Mouse (Mus musculus): ENCODE measurements around the gene Slc16a6. TPM values are rescaled to one million over a fixed set of nuclear protein-coding genes. Genes with fewer than 3 reads are reported as not detected.

Slc16a6 gene
- polyA plus RNA-seq, 1 experiment, result 7.2 TPM

DNA sequence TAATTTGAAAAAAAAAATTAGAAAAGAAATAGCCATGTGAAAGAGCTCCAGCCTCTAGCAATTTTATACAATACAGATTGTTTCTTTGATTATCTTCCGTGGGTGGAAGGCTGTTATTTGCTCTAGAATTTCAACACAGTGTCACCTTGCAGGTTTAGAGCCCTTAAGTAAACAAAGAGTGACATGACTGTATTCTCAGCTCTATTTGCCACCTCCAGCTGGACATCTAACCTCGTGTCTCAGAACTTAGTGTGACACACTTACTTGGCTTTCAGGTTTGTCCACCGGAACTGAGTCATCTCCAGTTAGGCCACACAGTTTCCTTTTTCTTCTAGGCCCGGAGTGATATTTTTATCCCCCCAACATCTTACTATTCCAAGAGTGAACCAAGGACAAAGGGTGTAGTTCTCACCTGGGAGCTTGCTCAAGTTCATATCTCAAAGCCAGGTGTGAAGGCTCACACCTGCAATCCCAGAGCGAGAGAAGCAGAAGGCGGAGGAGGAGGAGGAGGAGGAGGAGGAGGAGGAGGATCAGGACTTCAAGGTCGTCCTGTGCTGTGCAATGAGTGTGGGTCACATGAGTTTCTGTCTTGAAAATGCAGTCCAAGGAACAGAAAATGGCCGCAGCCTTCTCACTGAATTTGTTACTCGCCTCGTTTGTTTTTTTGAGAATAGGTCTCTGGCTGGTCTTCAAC, 14.7 kb upstream of the Slc16a6 start:
- no peak for TF ChIP-seq POLR2A (IDR thresholded peaks at IDR 0.05; ENCODE audit: extremely low read depth, insufficient read depth, low read length)
- TF ChIP-seq CTCF (IDR thresholded peaks at IDR 0.05; ENCODE audit: extremely low read depth, insufficient read depth, low read length), result no peak
- Histone ChIP-seq H3K27ac (ENCODE audit: insufficient read depth, low read length) (no peak overlapping the region), H3K4me3 (ENCODE audit: insufficient read depth, low read length) (no peak overlapping the region), H3K4me1 (ENCODE audit: control insufficient read depth, insufficient read depth, low read length) (no peaks in the 10 kb centered on the region)

DNA sequence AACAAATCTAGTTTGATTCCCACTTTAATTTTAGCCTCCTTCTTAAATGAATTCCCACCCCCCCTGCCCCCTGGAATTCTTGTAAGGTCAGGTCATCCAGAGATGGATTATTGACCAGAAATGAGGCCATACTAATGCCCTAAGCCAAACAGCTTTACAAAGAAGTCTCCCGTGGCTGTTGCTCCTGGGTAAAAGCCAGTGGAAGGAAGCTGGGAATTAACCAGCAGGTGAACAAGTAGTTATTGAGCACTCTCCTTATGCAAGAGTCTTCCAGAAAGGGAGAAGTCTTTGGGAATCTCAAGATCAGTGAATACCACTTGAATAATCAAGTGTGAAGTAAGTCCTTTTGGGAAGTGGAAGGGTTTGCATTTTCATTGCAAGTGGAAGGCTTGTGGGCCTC, 13.7 kb upstream of the Slc16a6 start:
- TF ChIP-seq POLR2A (IDR thresholded peaks at IDR 0.05; ENCODE audit: extremely low read depth, insufficient read depth, low read length) (no peak), CTCF (IDR thresholded peaks at IDR 0.05; ENCODE audit: extremely low read depth, insufficient read depth, low read length) (no peak)
- Histone ChIP-seq H3K4me3 (ENCODE audit: insufficient read depth, low read length) (no peak overlapping the region), H3K4me1 (ENCODE audit: control insufficient read depth, insufficient read depth, low read length) (no peaks in the 10 kb centered on the region), H3K27ac (ENCODE audit: insufficient read depth, low read length) (no peak overlapping the region)

DNA sequence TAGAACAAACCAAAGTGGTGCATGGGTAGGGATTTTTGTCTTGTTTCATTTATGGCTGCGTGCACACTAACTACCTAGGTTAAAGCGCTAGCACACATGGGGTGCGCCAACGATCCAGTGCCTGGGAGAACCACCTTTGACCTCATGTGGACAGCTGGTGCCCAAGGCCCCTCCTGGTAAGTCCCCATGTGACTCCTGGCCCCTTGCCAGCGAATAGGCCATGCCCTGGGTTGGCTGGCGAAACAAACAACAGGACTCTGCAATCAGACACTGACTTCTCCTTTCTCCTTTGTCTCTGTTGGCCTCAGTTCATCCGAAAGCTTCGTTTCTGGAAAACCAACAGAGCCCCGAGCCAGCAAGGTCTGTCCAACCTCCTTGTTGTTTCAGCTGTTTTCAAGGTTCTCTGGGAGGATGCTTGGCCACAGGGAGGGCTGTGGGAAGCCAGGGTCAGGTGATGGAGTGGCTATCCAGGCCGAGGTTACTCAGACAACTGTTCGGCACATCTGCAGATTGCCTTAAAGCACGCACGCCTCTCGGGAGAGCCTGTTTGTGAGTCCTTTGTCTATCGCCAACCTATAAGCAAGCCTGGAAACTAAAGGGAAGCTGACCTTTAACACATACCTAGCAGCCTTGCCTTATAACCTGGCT, 12.1 kb upstream of the Slc16a6 start:
- peak overlapping the region; percentile 48 for H3K27ac ChIP-seq (ENCODE audit: insufficient read depth, low read length)
- no peak overlapping the region for H3K4me3 ChIP-seq (ENCODE audit: insufficient read depth, low read length)
- TF ChIP-seq POLR2A (IDR thresholded peaks at IDR 0.05; ENCODE audit: extremely low read depth, insufficient read depth, low read length) (no peak), CTCF (IDR thresholded peaks at IDR 0.05; ENCODE audit: extremely low read depth, insufficient read depth, low read length) (no peak)
- no peaks in the 10 kb centered on the region; the same call in 1 of the 2 replicates for H3K4me1 ChIP-seq (ENCODE audit: control insufficient read depth, insufficient read depth, low read length)

DNA sequence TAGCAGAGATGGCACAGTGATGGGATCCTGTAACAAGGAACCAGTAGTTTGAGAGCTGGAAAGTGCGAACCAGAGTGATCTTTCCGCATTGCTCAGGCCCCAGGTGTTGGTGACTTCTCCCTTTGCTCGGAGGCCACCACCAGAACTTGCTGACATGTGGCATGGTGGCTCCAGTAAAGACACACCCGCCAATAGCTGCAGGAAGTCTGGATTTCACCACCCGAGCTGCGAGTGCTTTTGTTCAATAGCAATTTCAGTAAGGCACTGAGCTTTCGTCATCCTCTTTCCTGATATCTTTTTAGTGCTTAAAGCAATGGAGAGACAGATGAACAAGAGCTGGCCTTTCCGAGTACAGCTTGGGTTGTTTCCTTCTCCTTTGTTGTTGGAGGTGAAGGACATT, 7.0 kb upstream of the Slc16a6 start:
- no peak for TF ChIP-seq POLR2A (IDR thresholded peaks at IDR 0.05; ENCODE audit: extremely low read depth, insufficient read depth, low read length)
- TF ChIP-seq CTCF (IDR thresholded peaks at IDR 0.05; ENCODE audit: extremely low read depth, insufficient read depth, low read length), result no peak
- Histone ChIP-seq H3K4me1 (ENCODE audit: control insufficient read depth, insufficient read depth, low read length) (no peaks in the 10 kb centered on the region; the same call in 1 of the 2 replicates), H3K27ac (ENCODE audit: insufficient read depth, low read length) (no peak overlapping the region), H3K4me3 (ENCODE audit: insufficient read depth, low read length) (no peak overlapping the region)

DNA sequence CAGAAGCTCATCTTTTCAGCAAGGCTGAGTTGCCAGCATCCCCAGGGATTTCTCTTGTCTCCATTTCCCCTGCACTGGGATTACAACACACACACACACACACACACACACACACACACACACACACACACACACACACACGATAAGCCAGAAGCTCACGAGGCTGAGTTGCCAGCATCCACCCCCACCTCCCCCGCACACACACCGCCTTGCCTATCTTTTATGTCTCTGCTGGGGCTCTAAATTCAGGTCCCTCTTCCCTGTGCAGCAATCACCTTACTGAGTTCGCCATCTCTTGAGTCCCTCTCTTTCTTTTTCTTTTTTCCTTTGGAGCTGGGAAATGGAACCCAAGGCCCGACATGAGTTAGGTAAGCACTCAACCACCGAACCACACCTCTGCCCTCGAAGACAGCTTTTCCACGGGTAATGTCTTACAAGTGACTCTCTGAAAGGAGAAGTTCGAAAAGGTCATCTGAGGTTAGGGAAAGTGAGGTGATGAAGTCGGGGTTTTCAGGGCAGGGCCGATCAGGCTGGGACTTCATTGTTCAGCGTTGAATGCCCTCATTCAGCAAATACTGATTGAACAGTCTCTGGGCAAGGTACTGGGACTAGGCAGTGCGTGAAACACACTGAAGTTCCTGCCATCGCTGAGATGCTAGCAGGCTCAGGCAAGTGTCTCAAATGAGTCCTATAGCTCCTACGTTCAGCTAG, 6.3 kb upstream of the Slc16a6 start:
- TF ChIP-seq CTCF (IDR thresholded peaks at IDR 0.05; ENCODE audit: extremely low read depth, insufficient read depth, low read length), result no peak
- TF ChIP-seq POLR2A (IDR thresholded peaks at IDR 0.05; ENCODE audit: extremely low read depth, insufficient read depth, low read length), result no peak
- H3K4me1 ChIP-seq (ENCODE audit: control insufficient read depth, insufficient read depth, low read length), result no peaks in the 10 kb centered on the region; the same call in 1 of the 2 replicates
- H3K27ac ChIP-seq (ENCODE audit: insufficient read depth, low read length), result no peak overlapping the region
- no peak overlapping the region for H3K4me3 ChIP-seq (ENCODE audit: insufficient read depth, low read length)

DNA sequence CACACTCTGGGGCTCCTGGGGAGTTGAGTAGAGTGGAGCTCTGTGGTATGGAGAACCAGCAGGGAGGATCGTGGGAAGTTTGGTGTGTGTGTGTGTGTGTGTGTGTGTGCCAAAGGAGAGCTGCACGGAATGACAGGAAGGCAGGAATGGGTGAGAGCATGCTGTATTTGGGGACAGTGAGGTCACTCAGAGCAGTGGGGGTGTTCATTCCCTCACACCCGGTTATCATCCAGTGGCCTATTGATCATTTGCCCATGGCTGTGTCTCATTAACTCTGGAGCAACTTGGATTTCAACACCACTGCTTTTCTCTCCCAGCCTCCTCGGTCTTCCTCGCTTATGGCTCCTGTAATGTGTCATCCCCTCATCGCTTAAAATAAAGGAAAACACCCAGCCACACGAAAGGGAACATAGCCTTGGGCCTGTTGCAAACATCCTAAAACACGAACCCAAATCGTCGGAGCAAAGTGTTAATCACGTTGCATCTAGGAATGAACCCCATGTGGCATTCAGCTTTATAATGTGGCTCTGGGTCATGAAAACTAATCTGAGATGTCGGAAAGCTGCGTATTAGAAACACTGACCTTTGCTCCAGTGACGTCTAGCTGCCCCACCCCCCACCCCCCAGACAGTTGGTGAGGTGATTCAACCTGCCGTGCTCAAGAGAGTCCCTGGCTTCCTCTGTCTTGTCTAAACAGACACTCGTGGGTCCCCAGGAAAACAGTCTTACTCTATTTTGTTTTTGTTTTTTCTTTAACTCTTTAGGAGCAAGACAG, 4.4 kb upstream of the Slc16a6 start:
- H3K27ac ChIP-seq (ENCODE audit: insufficient read depth, low read length), result no peak overlapping the region
- no peak overlapping the region for H3K4me3 ChIP-seq (ENCODE audit: insufficient read depth, low read length)
- no peaks in the 10 kb centered on the region; the same call in 1 of the 2 replicates for H3K4me1 ChIP-seq (ENCODE audit: control insufficient read depth, insufficient read depth, low read length)
- TF ChIP-seq CTCF (IDR thresholded peaks at IDR 0.05; ENCODE audit: extremely low read depth, insufficient read depth, low read length) (no peak), POLR2A (IDR thresholded peaks at IDR 0.05; ENCODE audit: extremely low read depth, insufficient read depth, low read length) (no peak)

DNA sequence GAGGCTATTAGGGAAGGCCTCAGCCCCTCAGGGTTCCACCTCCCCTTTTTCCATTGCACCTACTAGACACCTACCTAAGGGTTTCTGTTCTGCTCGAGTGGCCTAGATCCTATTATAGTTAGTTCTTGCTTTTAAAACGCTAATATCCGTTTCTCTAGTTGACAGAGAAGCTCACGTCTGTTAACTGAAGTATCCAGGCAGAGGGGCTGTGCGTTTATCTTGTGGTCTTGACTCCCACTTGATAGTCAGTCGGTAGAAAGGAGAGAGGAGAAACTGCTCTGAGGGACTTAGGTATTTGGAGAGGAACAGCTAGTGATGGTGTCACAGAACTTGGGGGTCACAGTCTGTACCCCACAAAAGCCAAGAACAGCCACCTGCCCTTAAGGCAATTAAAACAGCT, 3.3 kb upstream of the Slc16a6 start:
- no peaks in the 10 kb centered on the region; the same call in 1 of the 2 replicates for H3K4me1 ChIP-seq (ENCODE audit: control insufficient read depth, insufficient read depth, low read length)
- H3K4me3 ChIP-seq (ENCODE audit: insufficient read depth, low read length), result no peak overlapping the region
- no peak for TF ChIP-seq CTCF (IDR thresholded peaks at IDR 0.05; ENCODE audit: extremely low read depth, insufficient read depth, low read length)
- no peak for TF ChIP-seq POLR2A (IDR thresholded peaks at IDR 0.05; ENCODE audit: extremely low read depth, insufficient read depth, low read length)
- no peak overlapping the region for H3K27ac ChIP-seq (ENCODE audit: insufficient read depth, low read length)

DNA sequence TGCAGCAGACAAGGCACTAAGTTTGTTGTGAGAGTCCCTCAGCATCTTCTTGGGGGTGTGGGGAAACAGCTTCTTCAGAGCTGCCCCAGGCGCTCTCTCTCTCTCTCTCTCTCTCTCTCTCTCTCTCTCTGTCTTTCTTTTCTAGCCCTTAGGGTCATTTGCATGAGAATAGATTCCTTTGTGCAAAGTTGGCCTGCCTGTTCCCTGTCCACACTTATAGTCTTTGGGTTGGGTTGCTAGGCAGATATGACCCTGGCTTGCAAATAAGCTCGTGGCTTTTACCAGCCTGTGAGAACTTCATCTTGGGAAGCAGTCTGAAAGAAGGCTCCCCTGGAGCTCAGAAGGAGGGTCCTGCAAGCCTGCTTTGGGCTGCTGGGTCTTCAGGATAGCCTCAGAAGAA, 2.8 kb upstream of the Slc16a6 start:
- H3K27ac ChIP-seq (ENCODE audit: insufficient read depth, low read length), result no peak overlapping the region
- TF ChIP-seq CTCF (IDR thresholded peaks at IDR 0.05; ENCODE audit: extremely low read depth, insufficient read depth, low read length) (no peak), POLR2A (IDR thresholded peaks at IDR 0.05; ENCODE audit: extremely low read depth, insufficient read depth, low read length) (no peak)
- no peak overlapping the region for H3K4me3 ChIP-seq (ENCODE audit: insufficient read depth, low read length)
- H3K4me1 ChIP-seq (ENCODE audit: control insufficient read depth, insufficient read depth, low read length), result no peaks in the 10 kb centered on the region

DNA sequence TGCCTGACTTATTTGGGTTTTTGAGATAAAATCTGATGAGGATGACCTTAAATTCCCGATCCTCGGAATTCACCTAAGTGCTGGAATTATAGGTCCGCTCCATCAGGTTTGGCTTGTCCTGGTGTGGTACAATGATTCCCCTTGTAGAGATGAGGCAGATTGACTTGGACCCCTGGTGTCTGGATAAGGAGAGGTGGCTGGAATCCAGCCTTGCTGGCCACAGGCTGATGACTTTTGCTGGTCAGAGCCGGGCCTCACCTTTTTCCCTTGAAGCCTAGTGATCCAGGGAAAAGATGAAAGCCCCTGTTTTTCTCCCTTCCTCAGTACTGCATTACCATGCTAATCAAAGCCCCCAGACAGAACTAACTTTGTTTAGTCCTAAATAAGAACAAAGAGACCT, 2.3 kb upstream of the Slc16a6 start:
- no peak overlapping the region for H3K4me3 ChIP-seq (ENCODE audit: insufficient read depth, low read length)
- H3K4me1 ChIP-seq (ENCODE audit: control insufficient read depth, insufficient read depth, low read length), result no peaks in the 10 kb centered on the region
- H3K27ac ChIP-seq (ENCODE audit: insufficient read depth, low read length), result no peak overlapping the region
- TF ChIP-seq CTCF (IDR thresholded peaks at IDR 0.05; ENCODE audit: extremely low read depth, insufficient read depth, low read length) (no peak), POLR2A (IDR thresholded peaks at IDR 0.05; ENCODE audit: extremely low read depth, insufficient read depth, low read length) (no peak)

Measured in cortical plate, adult 2 months (tissue).